Mouse (Mus musculus): ENCODE results near the gene Hsp90aa1. TPM values are rescaled to one million over a fixed set of nuclear protein-coding genes. Genes with fewer than 3 reads are reported as not detected.
"Not testable (repeated sequence)": the region's sequence is repeated elsewhere in the genome, so short reads cannot be mapped to it uniquely, and the experiment has no call there.

Hsp90aa1 gene
- polyA plus RNA-seq (2014; fragmentation: Nextera tagmentation; extraction: Ambion mirVana): 1,194 and 1,245 TPM in 2 replicates

- H3K4me2 ChIP-seq (ENCODE audit: low read depth, low read length): no peak within 1 kb of the TSS
Observed at GRCm38 (mm10) chr12:110702556-110702955, at the start of gene Hsp90aa1. Gene Hsp90aa1, minus strand, starts transcription at chr12:110702728.

DNA sequence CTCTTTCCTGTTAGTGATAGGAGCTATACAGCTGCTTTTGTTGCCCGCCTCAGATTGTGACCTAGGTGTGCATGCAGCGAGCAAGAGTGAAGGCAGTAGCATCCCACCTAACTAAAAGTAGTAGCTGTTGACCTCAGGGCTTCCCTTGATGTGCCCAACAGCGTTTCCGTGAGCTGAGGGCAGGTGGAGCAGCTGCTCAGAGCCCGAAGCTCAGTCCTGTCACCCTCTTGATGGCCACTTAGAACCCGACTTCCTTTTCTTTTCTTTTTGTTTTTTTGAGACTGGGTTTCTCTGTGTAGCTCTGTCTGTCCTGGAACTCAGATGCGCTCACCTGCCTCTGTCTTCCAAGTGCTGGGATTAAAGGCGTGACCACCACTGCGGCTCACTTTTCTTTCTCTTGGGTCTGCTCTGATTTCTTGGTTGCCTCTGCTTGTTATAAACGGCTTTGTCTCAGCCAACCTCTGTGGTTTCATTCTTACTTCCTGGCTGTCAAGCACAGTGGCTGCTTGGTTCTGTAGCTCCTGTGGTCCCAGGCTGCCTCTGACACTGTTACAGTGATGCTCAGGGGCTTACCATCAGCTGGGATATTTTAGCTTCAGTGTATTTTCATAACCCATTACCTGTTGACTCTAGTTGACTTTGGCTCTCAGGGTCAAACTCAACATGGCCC is 48.4 kb upstream of the Hsp90aa1 start:
- H3K27ac ChIP-seq (replicated peaks; ENCODE audit: low read depth, low read length): no peak overlapping the region
- H3K27me3 ChIP-seq (ENCODE audit: control insufficient read depth, insufficient read depth, low read length): no peaks in the 10 kb centered on the region
- H3K36me3 ChIP-seq (replicated peaks; ENCODE audit: control insufficient read depth, insufficient read depth, low read depth, low read length): no peaks in the 10 kb centered on the region
- no peak for DNase-seq (ENCODE audit: low spot score)
- H3K9me3 ChIP-seq (replicated peaks; ENCODE audit: control insufficient read depth, low read length): no peaks in the 10 kb centered on the region
- 87% methylated on average over 10 of the region's 10 CpGs for WGBS
- no peak for ATAC-seq (replicated peaks; ENCODE audit: insufficient number of reproducible peaks, low FRiP score, low TSS enrichment, low read depth)
- H3K4me3 ChIP-seq (ENCODE audit: low read depth, low read length): no peak overlapping the region
- no peak overlapping the region for H3K4me2 ChIP-seq (ENCODE audit: low read depth, low read length)
- H3K4me1 ChIP-seq (ENCODE audit: control insufficient read depth, insufficient read depth, low read length): no peaks in the 10 kb centered on the region
- no peak overlapping the region for H3K9ac ChIP-seq (replicated peaks; ENCODE audit: low read length)

More at GRCm38 (mm10) chr12:110702556-110702955, at the start of gene Hsp90aa1:
- WGBS: 45% methylated on average over 4 of the region's 4 CpGs
- Histone ChIP-seq H3K9me3 (replicated peaks; ENCODE audit: control insufficient read depth, low read length) (no peaks in the 10 kb centered on the region), H3K27ac (replicated peaks; ENCODE audit: low read depth, low read length) (no peak within 1 kb of the TSS), H3K9ac (replicated peaks; ENCODE audit: low read length) (no peak within 1 kb of the TSS), H3K4me1 (ENCODE audit: control insufficient read depth, insufficient read depth, low read length) (no peaks in the 10 kb centered on the region), H3K36me3 (replicated peaks; ENCODE audit: control insufficient read depth, insufficient read depth, low read depth, low read length) (no peaks in the 10 kb centered on the region), H3K27me3 (ENCODE audit: control insufficient read depth, insufficient read depth, low read length) (no peaks in the 10 kb centered on the region), H3K4me3 (ENCODE audit: low read depth, low read length) (no peak within 1 kb of the TSS)
- DNase-seq (ENCODE audit: low spot score) (no peak), ATAC-seq (replicated peaks; ENCODE audit: insufficient number of reproducible peaks, low FRiP score, low TSS enrichment, low read depth) (no peak)

DNA sequence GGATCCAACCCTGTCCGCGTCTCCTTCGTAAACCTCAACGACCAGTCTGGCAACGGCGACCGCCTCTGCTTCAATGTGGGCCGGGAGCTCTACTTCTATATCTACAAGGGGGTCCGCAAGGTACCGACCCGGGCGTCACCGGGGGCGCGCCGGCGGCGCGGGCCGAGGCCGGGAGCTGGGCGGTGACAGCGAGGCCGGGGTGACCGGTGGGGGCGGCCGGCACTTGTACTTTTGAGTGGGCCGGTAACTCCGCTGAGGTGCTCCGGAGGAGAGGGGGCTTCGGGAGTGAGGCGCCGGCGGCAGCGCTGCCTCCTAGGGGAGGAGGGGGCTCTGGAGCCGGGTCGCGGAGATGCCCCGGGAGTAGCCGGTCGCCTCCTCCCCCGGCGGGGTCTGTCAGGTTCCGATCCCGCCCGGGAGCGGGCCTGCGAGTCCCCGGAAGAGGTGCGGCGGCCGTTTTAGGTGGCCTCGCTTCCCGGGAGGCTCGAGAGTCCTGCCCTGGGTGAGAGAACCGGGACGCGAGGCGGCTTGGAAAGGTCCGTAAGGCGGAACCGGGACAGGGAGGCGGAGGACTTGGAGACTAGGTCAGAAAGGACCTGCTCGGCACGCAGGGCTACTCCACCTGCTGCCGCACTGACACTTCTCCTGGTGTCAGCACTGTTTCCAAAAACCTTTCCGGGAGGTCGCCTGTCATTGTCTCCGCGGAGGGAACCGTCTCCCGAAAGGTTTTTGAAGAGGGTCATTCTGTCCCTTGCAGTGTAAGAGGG is 35.8 kb upstream of the Hsp90aa1 start:
- no peaks in the 10 kb centered on the region for H3K27me3 ChIP-seq (ENCODE audit: control insufficient read depth, insufficient read depth, low read length)
- peak overlapping the region; percentile 89 for H3K4me2 ChIP-seq (ENCODE audit: low read depth, low read length)
- peak overlapping the region; percentile 87 for H3K9ac ChIP-seq (replicated peaks; ENCODE audit: low read length)
- no peaks in the 10 kb centered on the region for H3K36me3 ChIP-seq (replicated peaks; ENCODE audit: control insufficient read depth, insufficient read depth, low read depth, low read length)
- under 1% methylated on average over 62 of the region's 72 CpGs for WGBS
- H3K4me3 ChIP-seq (ENCODE audit: low read depth, low read length): peak overlapping the region; percentile 99
- H3K4me1 ChIP-seq (ENCODE audit: control insufficient read depth, insufficient read depth, low read length): no peaks in the 10 kb centered on the region; the same call in 1 of the 2 replicates
- H3K27ac ChIP-seq (replicated peaks; ENCODE audit: low read depth, low read length): peak overlapping the region; percentile 72
- DNase-seq (ENCODE audit: low spot score) (no peak), ATAC-seq (replicated peaks; ENCODE audit: insufficient number of reproducible peaks, low FRiP score, low TSS enrichment, low read depth) (0 out of 2 replicates have a peak, but pooled peaks have one; percentile 10)
- H3K9me3 ChIP-seq (replicated peaks; ENCODE audit: control insufficient read depth, low read length): no peaks in the 10 kb centered on the region

DNA sequence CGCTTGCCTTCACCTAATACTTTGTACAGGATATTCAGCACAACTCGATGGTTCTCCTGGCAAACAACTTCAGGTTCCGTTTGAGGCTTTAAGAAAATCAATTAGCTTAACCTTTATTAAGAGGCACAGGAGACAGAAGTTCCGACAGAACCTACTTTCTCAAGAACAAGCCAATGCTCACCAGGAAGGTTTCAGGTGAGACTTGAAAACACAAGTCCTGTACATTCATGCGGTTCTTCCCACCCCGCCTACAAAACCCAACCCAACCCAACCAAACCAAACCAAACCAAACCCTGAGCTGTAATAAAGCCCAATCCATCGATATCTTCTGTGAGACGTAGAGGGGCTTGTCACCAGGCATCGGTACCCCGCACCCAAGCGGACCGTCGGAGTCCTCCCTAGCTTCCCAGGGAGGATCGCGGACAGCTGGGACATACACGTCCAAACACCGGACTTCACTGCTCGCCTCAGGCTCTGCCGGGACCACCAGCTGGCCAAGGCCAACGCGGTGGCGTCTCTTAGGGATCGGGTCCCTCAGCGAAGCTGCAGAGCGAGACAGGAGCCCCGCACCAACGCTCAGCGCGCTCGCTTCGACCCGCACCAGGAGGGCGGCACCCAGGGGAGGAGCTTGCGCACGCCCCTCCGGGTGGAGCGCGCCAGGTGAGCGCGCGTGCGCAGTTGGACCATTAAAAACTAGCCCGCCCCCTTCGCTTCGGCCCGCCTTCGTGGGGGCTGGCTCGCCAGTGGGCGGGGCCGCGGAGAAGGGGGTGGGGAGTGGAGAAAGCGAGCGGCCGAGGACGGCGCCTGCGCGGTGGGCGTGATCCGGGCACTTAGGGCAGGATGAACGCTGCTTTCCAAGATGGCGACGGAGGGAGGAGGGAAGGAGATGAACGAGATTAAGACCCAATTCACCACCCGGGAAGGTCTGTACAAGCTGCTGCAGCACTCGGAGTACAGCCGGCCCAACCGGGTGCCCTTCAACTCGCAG is 34.9 kb upstream of the Hsp90aa1 start, which contains the start of gene Wdr20:
TSS of gene Wdr20 (plus strand) at position 775 of the 988 bp plus-strand sequence.
- WGBS: 1% methylated on average over 69 of the region's 69 CpGs
- peak; percentile 97 for DNase-seq (ENCODE audit: low spot score)
- peak within 1 kb of the TSS; percentile 72 for H3K27ac ChIP-seq (replicated peaks; ENCODE audit: low read depth, low read length)
- peak; percentile 91 for ATAC-seq (replicated peaks; ENCODE audit: insufficient number of reproducible peaks, low FRiP score, low TSS enrichment, low read depth)
- peak within 1 kb of the TSS; percentile 87 for H3K9ac ChIP-seq (replicated peaks; ENCODE audit: low read length)
- H3K27me3 ChIP-seq (ENCODE audit: control insufficient read depth, insufficient read depth, low read length): no peaks in the 10 kb centered on the region
- no peaks in the 10 kb centered on the region; the same call in 1 of the 2 replicates for H3K4me1 ChIP-seq (ENCODE audit: control insufficient read depth, insufficient read depth, low read length)
- H3K36me3 ChIP-seq (replicated peaks; ENCODE audit: control insufficient read depth, insufficient read depth, low read depth, low read length): no peaks in the 10 kb centered on the region
- no peaks in the 10 kb centered on the region for H3K9me3 ChIP-seq (replicated peaks; ENCODE audit: control insufficient read depth, low read length)
- peak within 1 kb of the TSS; percentile 89 for H3K4me2 ChIP-seq (ENCODE audit: low read depth, low read length)
- peak within 1 kb of the TSS; percentile 99 for H3K4me3 ChIP-seq (ENCODE audit: low read depth, low read length)

GRCm38 (mm10) chr12:110736641-110737040 is 34.1 kb upstream of the Hsp90aa1 start:
- no peak for ATAC-seq (replicated peaks; ENCODE audit: insufficient number of reproducible peaks, low FRiP score, low TSS enrichment, low read depth)
- WGBS: 25% methylated on average over 4 of the region's 4 CpGs
- Histone ChIP-seq H3K4me2 (ENCODE audit: low read depth, low read length) (no peak overlapping the region; the same call in 1 of the 2 replicates), H3K4me3 (ENCODE audit: low read depth, low read length) (peak overlapping the region; percentile 99; the same call in 1 of the 2 replicates), H3K9ac (replicated peaks; ENCODE audit: low read length) (no peak overlapping the region), H3K27me3 (ENCODE audit: control insufficient read depth, insufficient read depth, low read length) (no peaks in the 10 kb centered on the region), H3K36me3 (replicated peaks; ENCODE audit: control insufficient read depth, insufficient read depth, low read depth, low read length) (no peaks in the 10 kb centered on the region), H3K27ac (replicated peaks; ENCODE audit: low read depth, low read length) (no peak overlapping the region), H3K9me3 (replicated peaks; ENCODE audit: control insufficient read depth, low read length) (no peaks in the 10 kb centered on the region), H3K4me1 (ENCODE audit: control insufficient read depth, insufficient read depth, low read length) (no peaks in the 10 kb centered on the region; the same call in 1 of the 2 replicates)
- no peak for DNase-seq (ENCODE audit: low spot score)

GRCm38 (mm10) chr12:110733254-110733653 is 30.7 kb upstream of the Hsp90aa1 start:
- H3K4me1 ChIP-seq (ENCODE audit: control insufficient read depth, insufficient read depth, low read length); H3K36me3 ChIP-seq (replicated peaks; ENCODE audit: control insufficient read depth, insufficient read depth, low read depth, low read length); ATAC-seq (replicated peaks; ENCODE audit: insufficient number of reproducible peaks, low FRiP score, low TSS enrichment, low read depth); H3K27me3 ChIP-seq (ENCODE audit: control insufficient read depth, insufficient read depth, low read length); H3K9ac ChIP-seq (replicated peaks; ENCODE audit: low read length); DNase-seq (ENCODE audit: low spot score); H3K4me2 ChIP-seq (ENCODE audit: low read depth, low read length); H3K27ac ChIP-seq (replicated peaks; ENCODE audit: low read depth, low read length); H3K4me3 ChIP-seq (ENCODE audit: low read depth, low read length); H3K9me3 ChIP-seq (replicated peaks; ENCODE audit: control insufficient read depth, low read length): not testable (repeated sequence)
- WGBS: 89% methylated on average over 3 of the region's 3 CpGs

DNA sequence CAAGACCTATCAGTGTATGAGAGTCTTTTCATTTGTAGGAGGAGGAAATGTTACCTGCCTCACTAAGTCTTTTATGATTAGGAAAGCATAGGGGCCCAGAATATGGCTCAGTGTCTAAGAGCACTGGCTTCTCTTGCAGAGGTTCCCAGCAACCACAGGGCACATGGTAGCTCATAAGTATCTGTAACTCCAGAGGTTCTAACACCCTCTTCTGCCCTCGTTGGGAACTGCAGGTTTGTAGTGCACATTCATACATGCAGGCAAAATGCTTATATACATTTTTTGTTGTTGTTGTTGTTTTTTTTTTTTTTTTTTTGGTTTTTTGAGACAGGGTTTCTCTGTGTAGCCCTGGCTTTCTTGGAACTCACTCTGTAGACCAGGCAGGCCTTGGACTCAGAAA is 23.9 kb upstream of the Hsp90aa1 start:
- no peaks in the 10 kb centered on the region for H3K4me1 ChIP-seq (ENCODE audit: control insufficient read depth, insufficient read depth, low read length)
- H3K4me2 ChIP-seq (ENCODE audit: low read depth, low read length): no peak overlapping the region
- no peak overlapping the region for H3K27ac ChIP-seq (replicated peaks; ENCODE audit: low read depth, low read length)
- no peaks in the 10 kb centered on the region for H3K9me3 ChIP-seq (replicated peaks; ENCODE audit: control insufficient read depth, low read length)
- H3K27me3 ChIP-seq (ENCODE audit: control insufficient read depth, insufficient read depth, low read length): no peaks in the 10 kb centered on the region
- H3K36me3 ChIP-seq (replicated peaks; ENCODE audit: control insufficient read depth, insufficient read depth, low read depth, low read length): no peaks in the 10 kb centered on the region
- ATAC-seq (replicated peaks; ENCODE audit: insufficient number of reproducible peaks, low FRiP score, low TSS enrichment, low read depth) (no peak), DNase-seq (ENCODE audit: low spot score) (no peak)
- no peak overlapping the region for H3K9ac ChIP-seq (replicated peaks; ENCODE audit: low read length)
- H3K4me3 ChIP-seq (ENCODE audit: low read depth, low read length): no peak overlapping the region
- WGBS: 55% methylated on average over 1 of the region's 1 CpGs
